Comparison of ENCODE assay signal across 18 mouse cellular contexts in genomic region chr12:85292288-85292687, GRCm38 (mm10). TPM values are rescaled to one million over a fixed set of nuclear protein-coding genes. Genes with fewer than 3 reads are reported as not detected.
"Had no signal": no experiment of that assay in that cellular context is flagged by ENCODE, and none has a peak within 500 bp of the region (broad histone marks: within the 10 kb centered on the region; RNA-seq: fewer than 3 reads in every experiment).

No protein-coding gene starts in this region.

- H3K9me3 ChIP-seq: liver, embryonic 15.5 days; megakaryocyte, embryonic 14.5 days; midbrain, embryonic 13.5 days; midbrain, embryonic 15.5 days had no signal

- H3K36me3 ChIP-seq: liver, embryonic 15.5 days; lung, embryonic 15.5 days; midbrain, embryonic 13.5 days; midbrain, embryonic 15.5 days; neural tube, embryonic 12.5 days had no signal

- H3K4me3 ChIP-seq: liver, embryonic 15.5 days; lung, embryonic 15.5 days; megakaryocyte, embryonic 14.5 days; midbrain, embryonic 13.5 days; midbrain, embryonic 15.5 days; neural tube, embryonic 12.5 days had no signal

- H3K4me2 ChIP-seq: liver, embryonic 15.5 days; lung, embryonic 15.5 days; midbrain, embryonic 13.5 days; midbrain, embryonic 15.5 days; neural tube, embryonic 12.5 days had no signal

- H3K27me3 ChIP-seq: lung, embryonic 15.5 days; neural tube, embryonic 12.5 days had no signal

- ATAC-seq: liver, postnatal 0 days; lung, postnatal 0 days; midbrain, embryonic 13.5 days; midbrain, embryonic 15.5 days had no signal

- H3K27ac ChIP-seq: liver, embryonic 15.5 days; lung, embryonic 15.5 days; macrophage; midbrain, embryonic 13.5 days; midbrain, embryonic 15.5 days; neural tube, embryonic 12.5 days had no signal

- DNase-seq: liver, postnatal 0 days; lung, adult 2 months; lung, postnatal 14 days; right cerebral cortex, postnatal 14 days; thymus, adult 18-20 months; thymus, postnatal 14 days; thymus, postnatal 36 days had no signal

- H3K9ac ChIP-seq: liver, embryonic 15.5 days; liver, postnatal 0 days; lung, embryonic 15.5 days; midbrain, embryonic 13.5 days; midbrain, embryonic 15.5 days; neural tube, embryonic 12.5 days had no signal

RNA-seq across cellular contexts. Expression of gene Zc2hc1c, which starts 3.9 kb away (rescaled TPM):
- total RNA-seq: megakaryocyte progenitor cell, adult 5-6 weeks; monocyte, adult 5-6 weeks; neutrophil, adult 5-6 weeks had no signal
- polyA plus RNA-seq: macrophage had no signal
